Mouse (Mus musculus): ENCODE measurements around the gene Cep95. TPM values are rescaled to one million over a fixed set of nuclear protein-coding genes. Genes with fewer than 3 reads are reported as not detected.

Cep95 gene
- polyA plus RNA-seq, 1 experiment from 2014 or later: 12.7 TPM

- no peak overlapping the region for H3K4me2 ChIP-seq
- no peak for ATAC-seq
- H3K9me3 ChIP-seq (replicated peaks): no peaks in the 10 kb centered on the region
- 87% methylated on average over 9 of the region's 9 CpGs for whole genome bisulfite sequencing (ENCODE audit: insufficient replicate concordance)
- no peak overlapping the region for H3K4me3 ChIP-seq
- H3K4me1 ChIP-seq: no peaks in the 10 kb centered on the region
- H3K9ac ChIP-seq: no peak overlapping the region
- peaks cover 92% of the 10 kb centered on the region for H3K36me3 ChIP-seq
- no peak overlapping the region for H3K27ac ChIP-seq
- H3K27me3 ChIP-seq (replicated peaks): no peaks in the 10 kb centered on the region
Measured at GRCm38 (mm10) chr11:106818341-106818740, 29.3 kb downstream of the Cep95 start.

- Histone ChIP-seq H3K27me3 (replicated peaks) (no peaks in the 10 kb centered on the region), H3K4me3 (no peak overlapping the region), H3K27ac (no peak overlapping the region; the same call in 1 of the 2 replicates), H3K9ac (no peak overlapping the region), H3K36me3 (peaks cover 89% of the 10 kb centered on the region), H3K9me3 (replicated peaks) (no peaks in the 10 kb centered on the region), H3K4me2 (no peak overlapping the region), H3K4me1 (no peaks in the 10 kb centered on the region)
- ATAC-seq: no peak
- WGBS (ENCODE audit: insufficient replicate concordance): 72% methylated on average over 9 of the region's 9 CpGs
Measured at GRCm38 (mm10) chr11:106819595-106819994, 30.5 kb downstream of the Cep95 start.

GRCm38 (mm10) chr11:106820252-106820651 is 31.2 kb downstream of the Cep95 start:
- no peak for ATAC-seq
- no peaks in the 10 kb centered on the region for H3K4me1 ChIP-seq
- no peak overlapping the region for H3K4me2 ChIP-seq
- no peaks in the 10 kb centered on the region for H3K27me3 ChIP-seq (replicated peaks)
- H3K4me3 ChIP-seq: no peak overlapping the region
- no peak overlapping the region for H3K9ac ChIP-seq
- 82% methylated on average over 6 of the region's 6 CpGs for WGBS (ENCODE audit: insufficient replicate concordance)
- H3K27ac ChIP-seq: no peak overlapping the region
- peaks cover 84% of the 10 kb centered on the region for H3K36me3 ChIP-seq
- no peaks in the 10 kb centered on the region for H3K9me3 ChIP-seq (replicated peaks)

- Histone ChIP-seq H3K27me3 (replicated peaks) (no peaks in the 10 kb centered on the region), H3K4me1 (no peaks in the 10 kb centered on the region), H3K36me3 (peaks cover 81% of the 10 kb centered on the region), H3K4me3 (no peak overlapping the region), H3K4me2 (no peak overlapping the region), H3K27ac (no peak overlapping the region), H3K9ac (no peak overlapping the region), H3K9me3 (replicated peaks) (no peaks in the 10 kb centered on the region)
- ATAC-seq: no peak
- 66% methylated on average over 4 of the region's 4 CpGs for WGBS (ENCODE audit: insufficient replicate concordance)
Measured at GRCm38 (mm10) chr11:106820972-106821371, 31.9 kb downstream of the Cep95 start.

GRCm38 (mm10) chr11:106821397-106821796 is 32.3 kb downstream of the Cep95 start:
- no peak overlapping the region for H3K27ac ChIP-seq
- H3K36me3 ChIP-seq: peaks cover 81% of the 10 kb centered on the region
- no peaks in the 10 kb centered on the region for H3K27me3 ChIP-seq (replicated peaks)
- no peak overlapping the region for H3K4me2 ChIP-seq
- no peak for ATAC-seq
- no peak overlapping the region for H3K9ac ChIP-seq
- WGBS (ENCODE audit: insufficient replicate concordance): 79% methylated on average over 6 of the region's 6 CpGs
- no peak overlapping the region for H3K4me3 ChIP-seq
- no peaks in the 10 kb centered on the region for H3K4me1 ChIP-seq
- H3K9me3 ChIP-seq (replicated peaks): no peaks in the 10 kb centered on the region

- no peak overlapping the region for H3K4me2 ChIP-seq
- no peaks in the 10 kb centered on the region for H3K9me3 ChIP-seq (replicated peaks)
- no peak overlapping the region for H3K9ac ChIP-seq
- H3K27me3 ChIP-seq (replicated peaks): no peaks in the 10 kb centered on the region
- no peak overlapping the region for H3K27ac ChIP-seq
- H3K36me3 ChIP-seq: peaks cover 74% of the 10 kb centered on the region
- no peaks in the 10 kb centered on the region for H3K4me1 ChIP-seq
- no peak overlapping the region for H3K4me3 ChIP-seq
- no peak for ATAC-seq
- 89% methylated on average over 8 of the region's 8 CpGs for WGBS (ENCODE audit: insufficient replicate concordance)
Measured at GRCm38 (mm10) chr11:106822491-106822890, 33.4 kb downstream of the Cep95 start.

- Histone ChIP-seq H3K27ac (no peak overlapping the region), H3K9ac (no peak overlapping the region), H3K27me3 (replicated peaks) (no peaks in the 10 kb centered on the region), H3K4me2 (no peak overlapping the region), H3K4me3 (no peak overlapping the region), H3K9me3 (replicated peaks) (no peaks in the 10 kb centered on the region), H3K4me1 (no peaks in the 10 kb centered on the region), H3K36me3 (peaks cover 73% of the 10 kb centered on the region)
- WGBS (ENCODE audit: insufficient replicate concordance): 76% methylated on average over 5 of the region's 5 CpGs
- no peak for ATAC-seq
Measured at GRCm38 (mm10) chr11:106822911-106823310, 33.9 kb downstream of the Cep95 start.

DNA sequence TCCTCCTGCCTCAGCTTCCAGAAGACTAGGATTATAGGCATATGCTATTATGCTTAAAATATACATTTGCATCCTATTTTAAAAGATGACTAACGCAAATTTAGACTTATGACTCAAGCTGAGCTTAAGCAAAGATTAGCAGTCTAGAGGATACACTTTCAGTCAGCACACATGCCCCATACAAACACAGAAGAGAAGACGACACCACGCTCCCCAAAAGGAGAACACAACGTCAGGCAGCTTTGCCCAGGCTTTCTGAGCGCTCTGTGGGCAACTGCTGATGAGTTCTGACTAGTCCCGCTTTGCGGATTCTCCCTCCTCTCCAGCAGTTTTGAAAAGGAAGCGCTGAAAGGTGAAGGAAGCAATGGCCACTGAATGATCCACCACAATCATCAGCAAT is 34.7 kb downstream of the Cep95 start:
- peaks cover 73% of the 10 kb centered on the region for H3K36me3 ChIP-seq

DNA sequence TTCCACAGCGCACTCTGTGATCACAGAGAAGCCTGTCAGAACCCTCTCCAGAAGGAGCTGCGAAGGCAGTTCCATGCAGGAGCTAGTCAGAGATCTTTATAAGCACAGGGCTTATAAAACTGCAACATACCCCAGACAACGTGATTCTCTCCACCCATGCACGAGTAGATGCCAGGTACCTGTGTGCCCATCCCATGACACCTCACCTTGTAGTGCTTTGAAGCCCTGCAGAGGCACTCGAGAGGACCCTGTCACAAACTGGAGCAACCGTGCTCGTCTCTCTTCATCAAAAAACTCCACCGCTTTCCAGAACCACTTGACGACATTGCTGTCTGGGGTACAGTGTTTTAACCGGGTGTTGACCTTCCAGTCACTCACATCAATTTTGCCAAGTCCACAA is 35.4 kb downstream of the Cep95 start:
- Histone ChIP-seq H3K9ac (no peak overlapping the region), H3K27ac (no peak overlapping the region), H3K9me3 (replicated peaks) (no peaks in the 10 kb centered on the region), H3K36me3 (peaks cover 69% of the 10 kb centered on the region), H3K4me2 (no peak overlapping the region), H3K4me1 (no peaks in the 10 kb centered on the region), H3K27me3 (replicated peaks) (no peaks in the 10 kb centered on the region), H3K4me3 (no peak overlapping the region)
- ATAC-seq: no peak
- WGBS (ENCODE audit: insufficient replicate concordance): 83% methylated on average over 10 of the region's 10 CpGs

More for the DNA sequence above, 34.7 kb downstream of the Cep95 start:
- H3K4me2 ChIP-seq: no peak overlapping the region
- WGBS (ENCODE audit: insufficient replicate concordance): 79% methylated on average over 8 of the region's 8 CpGs
- no peaks in the 10 kb centered on the region for H3K27me3 ChIP-seq (replicated peaks)
- no peak overlapping the region for H3K27ac ChIP-seq
- H3K9me3 ChIP-seq (replicated peaks): no peaks in the 10 kb centered on the region
- ATAC-seq: no peak
- H3K9ac ChIP-seq: no peak overlapping the region
- no peak overlapping the region for H3K4me3 ChIP-seq
- H3K4me1 ChIP-seq: no peaks in the 10 kb centered on the region

- Histone ChIP-seq H3K4me3 (no peak overlapping the region), H3K27ac (no peak overlapping the region), H3K9me3 (replicated peaks) (no peaks in the 10 kb centered on the region), H3K36me3 (peaks cover 63% of the 10 kb centered on the region), H3K4me2 (no peak overlapping the region), H3K9ac (no peak overlapping the region), H3K27me3 (replicated peaks) (no peaks in the 10 kb centered on the region), H3K4me1 (no peaks in the 10 kb centered on the region)
- ATAC-seq: no peak
- 85% methylated on average over 7 of the region's 7 CpGs for WGBS (ENCODE audit: insufficient replicate concordance)
Measured at GRCm38 (mm10) chr11:106828079-106828478, 39.0 kb downstream of the Cep95 start.

GRCm38 (mm10) chr11:106842002-106842401 is 53.0 kb downstream of the Cep95 start:
- H3K27ac ChIP-seq: no peak overlapping the region
- 76% methylated on average over 3 of the region's 3 CpGs for whole genome bisulfite sequencing (ENCODE audit: insufficient replicate concordance)
- no peak for ATAC-seq
- no peaks in the 10 kb centered on the region for H3K27me3 ChIP-seq (replicated peaks)
- H3K9ac ChIP-seq: no peak overlapping the region
- no peak overlapping the region for H3K4me2 ChIP-seq
- no peak overlapping the region for H3K4me3 ChIP-seq
- H3K4me1 ChIP-seq: no peaks in the 10 kb centered on the region
- H3K36me3 ChIP-seq: peaks cover 49% of the 10 kb centered on the region
- no peaks in the 10 kb centered on the region for H3K9me3 ChIP-seq (replicated peaks)

- WGBS (ENCODE audit: insufficient replicate concordance): 45% methylated on average over 2 of the region's 2 CpGs
- peaks cover 39% of the 10 kb centered on the region for H3K36me3 ChIP-seq
- no peak overlapping the region for H3K27ac ChIP-seq
- no peak overlapping the region for H3K4me2 ChIP-seq
- H3K9me3 ChIP-seq (replicated peaks): no peaks in the 10 kb centered on the region
- no peak for ATAC-seq
- no peaks in the 10 kb centered on the region for H3K4me1 ChIP-seq
- no peak overlapping the region for H3K4me3 ChIP-seq
- no peaks in the 10 kb centered on the region for H3K27me3 ChIP-seq (replicated peaks)
- H3K9ac ChIP-seq: no peak overlapping the region
Measured at GRCm38 (mm10) chr11:106851438-106851837, 62.4 kb downstream of the Cep95 start.

All from liver, embryonic 12.5 days (tissue).